Mouse (Mus musculus) fat pad, adult 2 months (tissue): Measurements from ENCODE around the gene Palm3.
A peak's percentile ranks its signal among the peaks of the same experiment; 100 is the strongest.

Experiments used
- DNase-seq: peaks from one replicate; pipeline ENCODE4 v3.0.0-alpha.2; 2011; ENCODE audit warnings: low read depth, low spot score; ENCODE audit errors: extremely low read depth

The Palm3 gene

GRCm38 (mm10) chr8:84065457-84066072, 44.3 kb downstream of the Palm3 start:
- no peak for DNase-seq

GRCm38 (mm10) chr8:84066291-84066930, 45.1 kb downstream of the Palm3 start, which contains the start of gene Rfx1:
Rfx1 (plus strand) TSS chr8:84066834.
- peak; percentile 98 for DNase-seq

GRCm38 (mm10) chr8:84067047-84067573, 45.8 kb downstream of the Palm3 start:
- no peak for DNase-seq

GRCm38 (mm10) chr8:84067911-84068310, 46.6 kb downstream of the Palm3 start:
- no peak for DNase-seq

GRCm38 (mm10) chr8:84068316-84069035, 47.2 kb downstream of the Palm3 start:
- no peak for DNase-seq

- DNase-seq = no peak
Measured at GRCm38 (mm10) chr8:84069169-84069568, 47.9 kb downstream of the Palm3 start.

GRCm38 (mm10) chr8:84069750-84070149, 48.5 kb downstream of the Palm3 start:
- no peak for DNase-seq

- no peak for DNase-seq
Measured at GRCm38 (mm10) chr8:84070241-84070640, 49.0 kb downstream of the Palm3 start.

- no peak for DNase-seq
Measured at GRCm38 (mm10) chr8:84070667-84071066, 49.4 kb downstream of the Palm3 start.

GRCm38 (mm10) chr8:84071921-84072320, 50.6 kb downstream of the Palm3 start:
- no peak for DNase-seq

- no peak for DNase-seq
Measured at GRCm38 (mm10) chr8:84072321-84072720, 51.0 kb downstream of the Palm3 start.

GRCm38 (mm10) chr8:84073230-84073976, 52.1 kb downstream of the Palm3 start:
- DNase-seq = no peak

GRCm38 (mm10) chr8:84076412-84076811, 55.1 kb downstream of the Palm3 start:
- DNase-seq = no peak

- DNase-seq = no peak
Measured at GRCm38 (mm10) chr8:84076849-84077248, 55.6 kb downstream of the Palm3 start.

- no peak for DNase-seq
Measured at GRCm38 (mm10) chr8:84079206-84079605, 57.9 kb downstream of the Palm3 start.
